Mouse (Mus musculus) cerebellum, postnatal 25 days (tissue): ENCODE measurements around the gene Ndufa4l2.
A peak's percentile ranks its signal among the peaks of the same experiment; 100 is the strongest.

Experiments used
- DNase-seq, 2 experiments: peaks; one replicate each; pipeline ENCODE4 v3.0.0; 2021; ENCODE audit warnings: mixed read lengths in 2 of 2

Ndufa4l2 gene

GRCm38 (mm10) chr10:127509837-127510701 lies 4.7 kb upstream of the Ndufa4l2 start:
- DNase-seq = peak; percentile 49 to 63

GRCm38 (mm10) chr10:127510895-127511617 lies 3.7 kb upstream of the Ndufa4l2 start:
- peak; percentile 46 to 55 for DNase-seq

DNA sequence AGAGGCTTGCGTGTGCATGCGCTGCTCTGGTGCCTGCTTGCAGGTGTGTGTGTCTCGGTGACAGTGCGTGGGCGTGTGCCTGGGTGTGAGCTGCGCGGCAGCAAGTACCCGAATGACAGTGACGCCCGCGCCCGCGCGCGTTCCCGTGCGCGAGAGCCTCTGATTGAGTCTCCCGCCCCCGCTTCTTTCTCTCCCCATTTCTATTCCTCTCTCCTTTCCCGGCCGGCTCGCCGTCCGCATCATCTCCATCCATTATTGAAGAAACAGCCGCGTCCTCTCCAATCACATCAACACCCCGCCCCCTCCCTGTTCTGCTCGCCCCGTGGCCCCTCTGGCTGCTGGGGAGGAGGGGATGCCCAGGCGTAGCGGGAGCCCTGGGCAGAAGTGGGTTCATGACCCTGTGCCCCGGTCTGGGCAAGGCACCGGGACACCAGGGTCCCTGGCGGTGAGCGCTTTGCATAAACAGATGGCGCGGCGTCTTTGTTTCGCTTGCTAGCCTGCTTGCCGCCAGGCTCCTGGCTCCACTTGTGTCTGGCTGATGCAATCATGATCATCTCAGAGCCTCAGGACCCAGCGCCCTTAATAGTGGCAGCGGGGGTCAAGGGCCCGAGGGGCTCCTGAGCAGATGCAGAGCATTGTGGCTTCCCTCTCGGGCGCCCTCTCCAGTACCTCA lies 3.0 kb upstream of the Ndufa4l2 start:
- DNase-seq = peak; percentile 89 to 94

GRCm38 (mm10) chr10:127512307-127512666 lies 2.5 kb upstream of the Ndufa4l2 start:
- no peak for DNase-seq

- peak; percentile 96 to 98 for DNase-seq
Observed at GRCm38 (mm10) chr10:127512813-127513212, 2.0 kb upstream of the Ndufa4l2 start.

DNA sequence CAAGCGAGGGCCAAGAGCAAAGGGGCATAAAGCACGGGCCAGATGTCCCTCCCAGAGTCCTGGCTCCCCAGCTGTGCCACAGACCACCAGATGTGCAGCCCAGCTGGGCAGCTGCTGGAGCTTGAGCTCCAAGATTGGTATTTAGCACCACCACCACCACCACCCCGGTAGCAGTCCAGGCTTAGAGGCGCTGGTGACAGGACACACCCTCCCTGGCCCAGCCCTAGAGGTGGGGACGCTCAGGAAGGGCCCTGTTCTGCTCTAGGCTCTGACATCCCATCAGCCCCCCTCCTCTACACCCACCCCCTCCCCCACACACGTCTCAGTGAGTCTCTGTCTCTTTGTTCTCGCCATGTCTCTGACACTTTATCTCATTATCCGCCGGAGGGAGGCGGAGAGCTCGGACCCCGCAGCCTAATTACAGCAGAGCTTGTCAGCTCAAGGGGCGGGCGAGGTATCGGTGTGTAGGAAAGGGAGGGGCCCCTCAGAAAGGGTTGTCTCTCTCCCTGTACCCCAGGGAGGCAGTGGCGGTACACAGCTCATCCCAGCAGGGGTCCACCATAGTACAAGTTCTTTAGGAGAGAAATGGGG lies 1.2 kb upstream of the Ndufa4l2 start:
- peak in 1 of 2 experiments; percentile 41 for DNase-seq

DNA sequence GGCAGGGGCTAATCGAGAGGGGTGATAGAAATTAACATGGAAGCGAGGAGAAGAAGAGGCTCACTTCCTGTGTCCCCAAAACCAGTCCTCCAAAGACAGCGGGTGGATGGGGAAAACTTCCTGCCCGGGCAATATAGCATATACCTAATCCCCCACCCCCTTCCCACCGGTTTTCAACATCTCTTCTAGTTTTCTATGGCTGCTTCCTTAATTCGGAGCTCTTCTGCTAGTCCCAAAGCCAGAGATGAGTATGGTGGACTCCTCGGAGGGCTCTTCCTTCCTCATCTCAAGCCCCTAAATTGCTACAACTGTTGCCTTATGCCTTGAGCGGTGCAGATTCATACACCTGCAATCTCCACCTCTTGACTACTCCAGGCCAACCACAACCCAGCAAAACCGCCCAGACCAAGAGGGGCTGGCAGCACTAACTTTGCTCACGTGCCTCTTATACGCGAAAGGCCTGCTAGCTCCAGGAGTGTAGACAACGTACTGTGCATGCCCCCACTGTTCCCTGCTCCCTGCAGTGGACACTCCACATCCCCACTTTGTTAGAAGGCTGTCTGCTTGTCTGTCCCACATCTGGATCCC lies 562 bp upstream of the Ndufa4l2 start:
- DNase-seq = no peak

GRCm38 (mm10) chr10:127515271-127515982 lies 660 bp downstream of the Ndufa4l2 start:
- DNase-seq = no peak

- DNase-seq = no peak
Observed at GRCm38 (mm10) chr10:127515983-127516459, 1.3 kb downstream of the Ndufa4l2 start.

GRCm38 (mm10) chr10:127516576-127517260 lies 2.0 kb downstream of the Ndufa4l2 start:
- no peak for DNase-seq

DNA sequence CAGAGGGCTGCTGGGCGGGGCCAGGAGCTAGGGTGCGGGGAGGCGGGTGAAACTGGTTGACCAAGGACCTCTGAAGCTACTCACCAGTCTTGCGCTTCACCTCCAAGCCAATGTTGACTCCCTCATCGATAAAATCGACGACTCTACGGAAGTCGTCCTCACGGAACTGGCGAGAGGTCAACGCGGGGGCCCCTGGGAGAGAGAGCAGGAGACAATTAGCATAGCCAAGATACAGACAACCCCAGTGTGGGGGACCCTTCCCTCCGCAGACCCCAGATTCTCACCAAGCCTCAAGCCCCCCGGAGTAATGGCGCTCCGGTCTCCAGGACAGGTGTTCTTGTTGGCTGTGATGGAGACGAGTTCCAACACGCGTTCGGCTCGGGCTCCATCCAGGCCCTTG lies 3.2 kb downstream of the Ndufa4l2 start:
- DNase-seq = no peak

DNA sequence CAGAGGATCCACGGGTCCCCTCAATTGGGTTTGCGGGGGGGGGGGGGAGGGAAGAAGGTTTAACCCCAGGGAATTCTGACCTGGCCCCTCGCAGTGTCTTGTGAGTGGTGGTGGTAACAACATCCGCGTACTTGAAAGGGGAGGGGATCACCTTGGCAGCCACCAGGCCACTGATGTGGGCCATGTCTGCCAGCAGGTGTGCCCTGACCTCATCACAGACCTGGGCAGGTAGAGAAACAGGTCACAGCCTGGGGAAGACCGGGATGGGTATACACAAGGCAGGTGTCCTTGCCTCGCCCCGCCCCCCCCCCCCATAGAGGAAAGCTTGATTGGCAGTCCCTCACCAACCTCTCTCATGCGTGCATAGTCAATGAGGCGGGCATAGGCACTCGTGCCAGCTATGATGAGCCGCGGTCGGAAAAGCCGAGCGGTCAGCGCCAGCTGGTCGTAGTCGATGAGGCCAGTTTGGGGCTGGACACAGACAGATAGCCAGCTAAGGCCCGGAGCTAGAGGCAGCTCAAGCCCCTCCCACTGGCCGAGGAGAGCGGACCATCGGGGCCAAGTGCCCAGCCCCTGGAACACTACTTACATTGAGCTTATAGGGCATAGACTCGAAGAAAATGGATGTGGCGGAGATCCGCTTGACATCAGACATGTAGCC lies 4.4 kb downstream of the Ndufa4l2 start:
- DNase-seq = peak in 1 of 2 experiments; percentile 50

DNA sequence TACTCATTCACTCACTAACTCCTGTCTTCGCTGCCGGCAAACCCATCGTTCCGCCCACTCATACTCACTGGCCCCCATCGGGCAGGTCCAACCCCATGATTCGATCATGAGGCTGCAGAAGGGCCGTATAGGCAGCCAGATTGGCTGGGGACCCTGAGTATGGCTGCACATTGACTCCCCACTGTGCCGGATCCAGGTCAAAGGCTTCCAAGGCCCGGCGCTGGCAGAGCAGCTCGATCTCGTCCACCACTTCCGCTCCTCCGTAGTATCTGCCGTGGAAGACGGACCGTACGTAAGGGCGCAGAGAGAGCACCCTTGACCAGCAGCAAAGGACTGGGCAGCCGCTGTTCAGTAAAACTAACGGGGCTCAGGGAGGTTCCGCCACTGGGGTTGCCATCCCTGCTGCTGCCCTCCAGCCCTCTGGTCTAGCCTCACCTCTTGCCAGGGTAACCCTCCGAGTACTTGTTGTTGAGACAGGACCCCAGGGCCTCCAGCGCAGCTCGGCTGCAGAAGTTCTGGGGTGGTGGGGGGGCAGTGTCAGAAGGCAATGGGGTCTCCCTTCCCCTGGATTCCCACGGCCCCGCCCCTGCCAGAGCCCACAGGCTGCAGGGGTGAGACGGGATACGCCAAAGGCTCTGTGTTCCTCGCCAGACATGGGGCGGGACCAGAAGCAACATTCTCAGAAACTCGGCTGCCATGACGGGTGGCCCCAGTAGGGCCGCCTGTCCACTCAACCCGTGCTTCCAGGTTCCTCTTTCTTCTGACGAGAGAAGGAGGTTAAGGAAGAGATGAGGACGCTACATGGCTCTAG lies 5.3 kb downstream of the Ndufa4l2 start:
- DNase-seq = no peak

GRCm38 (mm10) chr10:127520714-127521357 lies 6.1 kb downstream of the Ndufa4l2 start:
- no peak for DNase-seq

DNA sequence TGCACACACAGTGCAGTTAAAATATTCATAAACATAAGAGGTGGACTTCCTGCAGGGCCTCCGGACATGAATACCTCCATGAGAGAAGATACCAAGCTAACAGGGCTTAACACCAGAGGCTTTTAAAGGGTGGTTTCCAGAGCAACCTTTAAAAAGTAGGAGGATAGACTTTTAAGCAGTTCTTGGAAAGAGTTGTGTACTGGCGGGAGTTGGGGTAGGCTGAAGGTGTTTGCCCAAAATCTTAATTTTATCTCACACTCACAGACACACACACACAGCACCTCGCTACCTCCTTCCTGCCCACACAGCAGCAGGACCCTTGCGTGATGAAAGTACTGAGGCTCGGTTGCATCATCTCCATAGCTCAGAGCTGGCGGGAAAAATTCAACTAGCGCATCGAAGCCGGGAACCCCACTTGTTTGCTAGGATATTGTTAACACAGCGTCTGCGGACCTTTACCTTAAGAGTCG lies 6.9 kb downstream of the Ndufa4l2 start:
- no peak for DNase-seq

- DNase-seq = peak; percentile 86 to 90
Observed at GRCm38 (mm10) chr10:127522088-127522581, 7.4 kb downstream of the Ndufa4l2 start, which contains the start of gene Shmt2. Gene Shmt2 (minus strand): TSS chr10:127522444.

GRCm38 (mm10) chr10:127524646-127525255 lies 10.0 kb downstream of the Ndufa4l2 start:
- no peak for DNase-seq

- peak in 1 of 2 experiments; percentile 50 for DNase-seq
Observed at GRCm38 (mm10) chr10:127526048-127526447, 11.3 kb downstream of the Ndufa4l2 start.
